Mouse (Mus musculus): ENCODE results near the gene Usp9x. TPM values are rescaled to one million over a fixed set of nuclear protein-coding genes. Genes with fewer than 3 reads are reported as not detected.

Gene Usp9x
- 47.0 and 48.9 TPM in 2 replicates for polyA plus RNA-seq (2016; fragmentation: Nextera tagmentation; extraction: Ambion mirVana)

- Histone ChIP-seq H3K4me3 (peak within 1 kb of the TSS; percentile 70), H3K9ac (peak within 1 kb of the TSS; percentile 81), H3K4me1 (no peaks in the 10 kb centered on the region; the same call in 1 of the 2 replicates), H3K27ac (peak within 1 kb of the TSS; percentile 94), H3K36me3 (no peaks in the 10 kb centered on the region), H3K9me3 (no peaks in the 10 kb centered on the region), H3K27me3 (peaks cover 16% of the 10 kb centered on the region), H3K4me2 (replicated peaks) (peak within 1 kb of the TSS; percentile 41)
- WGBS: 17% methylated on average over 34 of the region's 36 CpGs
- ATAC-seq (ENCODE audit: insufficient number of reproducible peaks, insufficient read depth, low FRiP score, low TSS enrichment): peak; percentile 94
Measured at GRCm38 (mm10) chrX:13071241-13071775, at the start of gene Usp9x. Usp9x (plus strand) TSS chrX:13071498.

GRCm38 (mm10) chrX:13022547-13023310, 48.6 kb upstream of the Usp9x start:
- Histone ChIP-seq H3K27me3 (no peaks in the 10 kb centered on the region), H3K4me1 (no peaks in the 10 kb centered on the region), H3K27ac (no peak overlapping the region), H3K4me2 (replicated peaks) (no peak overlapping the region), H3K4me3 (no peak overlapping the region), H3K9me3 (no peaks in the 10 kb centered on the region), H3K36me3 (no peaks in the 10 kb centered on the region), H3K9ac (no peak overlapping the region)
- no peak for ATAC-seq (ENCODE audit: insufficient number of reproducible peaks, insufficient read depth, low FRiP score, low TSS enrichment)
- WGBS: 74% methylated on average over 5 of the region's 5 CpGs

DNA sequence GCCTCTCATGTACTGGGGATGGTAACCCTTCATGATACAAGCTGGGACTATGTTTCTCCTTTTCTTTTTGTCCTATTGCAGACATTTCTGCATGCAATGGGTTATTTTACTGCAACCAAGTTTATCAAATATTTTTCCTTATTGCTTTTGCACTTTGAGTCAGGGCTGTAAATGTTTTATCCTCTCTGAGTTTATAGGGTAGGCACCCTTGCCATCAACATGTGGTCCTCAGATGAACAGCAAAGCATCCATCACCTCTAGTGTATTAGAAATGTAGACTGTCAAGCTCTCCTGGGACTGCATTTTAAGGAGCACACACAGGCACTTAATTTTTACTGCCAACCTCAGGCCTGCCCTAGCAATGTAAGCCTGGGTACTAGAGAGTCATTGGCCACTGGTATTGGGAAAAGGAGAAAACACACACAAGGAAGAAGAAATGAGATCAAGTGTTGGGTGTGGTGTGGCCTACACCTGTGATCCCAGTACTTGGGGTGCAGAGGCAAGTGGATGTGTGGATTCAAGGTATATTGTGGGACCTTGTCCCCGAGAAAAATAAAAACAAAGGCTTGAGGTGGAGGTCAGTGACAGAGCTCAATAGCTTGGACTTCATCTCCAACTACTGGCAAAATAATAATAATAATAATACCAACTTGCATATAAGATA, 46.6 kb upstream of the Usp9x start:
- Histone ChIP-seq H3K9ac (no peak overlapping the region), H3K9me3 (no peaks in the 10 kb centered on the region), H3K36me3 (no peaks in the 10 kb centered on the region), H3K27ac (no peak overlapping the region), H3K27me3 (no peaks in the 10 kb centered on the region), H3K4me1 (no peaks in the 10 kb centered on the region), H3K4me2 (replicated peaks) (no peak overlapping the region), H3K4me3 (no peak overlapping the region)
- WGBS: 81% methylated on average over 1 of the region's 1 CpGs
- ATAC-seq (ENCODE audit: insufficient number of reproducible peaks, insufficient read depth, low FRiP score, low TSS enrichment): no peak

- Histone ChIP-seq H3K27ac (no peak overlapping the region), H3K36me3 (no peaks in the 10 kb centered on the region), H3K9me3 (no peaks in the 10 kb centered on the region), H3K4me1 (no peaks in the 10 kb centered on the region), H3K4me2 (replicated peaks) (no peak overlapping the region), H3K27me3 (no peaks in the 10 kb centered on the region), H3K9ac (no peak overlapping the region), H3K4me3 (no peak overlapping the region)
- 81% methylated on average over 8 of the region's 8 CpGs for WGBS
- ATAC-seq (ENCODE audit: insufficient number of reproducible peaks, insufficient read depth, low FRiP score, low TSS enrichment): no peak
Measured at GRCm38 (mm10) chrX:13025286-13025685, 46.0 kb upstream of the Usp9x start.

GRCm38 (mm10) chrX:13028156-13028555, 43.1 kb upstream of the Usp9x start:
- Histone ChIP-seq H3K9me3 (no peaks in the 10 kb centered on the region), H3K27me3 (no peaks in the 10 kb centered on the region), H3K27ac (no peak overlapping the region), H3K4me2 (replicated peaks) (no peak overlapping the region), H3K9ac (no peak overlapping the region), H3K4me1 (no peaks in the 10 kb centered on the region), H3K36me3 (no peaks in the 10 kb centered on the region), H3K4me3 (no peak overlapping the region)
- no peak for ATAC-seq (ENCODE audit: insufficient number of reproducible peaks, insufficient read depth, low FRiP score, low TSS enrichment)
- WGBS: 82% methylated on average over 4 of the region's 4 CpGs

DNA sequence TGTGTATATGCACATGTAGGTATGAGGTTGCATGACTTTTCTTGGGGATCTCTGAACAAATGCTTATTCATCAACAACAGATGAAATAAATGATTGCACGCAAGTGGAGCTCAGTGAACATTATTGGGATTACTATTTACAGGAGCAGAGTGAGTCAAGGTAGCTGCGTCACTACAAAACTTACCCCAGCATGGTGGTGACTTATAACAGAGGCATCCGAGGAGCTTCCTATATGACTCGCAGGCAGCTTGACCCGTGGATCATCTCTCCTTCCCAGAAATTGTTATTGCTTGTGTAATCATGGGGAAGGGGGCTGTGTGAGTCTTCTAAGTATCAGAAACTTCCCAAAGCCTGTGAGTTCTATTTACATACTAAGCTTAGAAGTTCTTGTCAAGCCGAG, 41.3 kb upstream of the Usp9x start:
- H3K4me3 ChIP-seq: no peak overlapping the region
- H3K36me3 ChIP-seq: no peaks in the 10 kb centered on the region
- no peak overlapping the region for H3K27ac ChIP-seq
- H3K4me2 ChIP-seq (replicated peaks): no peak overlapping the region
- 90% methylated on average over 6 of the region's 6 CpGs for WGBS
- H3K27me3 ChIP-seq: no peaks in the 10 kb centered on the region
- no peaks in the 10 kb centered on the region for H3K9me3 ChIP-seq
- no peak overlapping the region for H3K9ac ChIP-seq
- ATAC-seq (ENCODE audit: insufficient number of reproducible peaks, insufficient read depth, low FRiP score, low TSS enrichment): no peak
- no peaks in the 10 kb centered on the region for H3K4me1 ChIP-seq

DNA sequence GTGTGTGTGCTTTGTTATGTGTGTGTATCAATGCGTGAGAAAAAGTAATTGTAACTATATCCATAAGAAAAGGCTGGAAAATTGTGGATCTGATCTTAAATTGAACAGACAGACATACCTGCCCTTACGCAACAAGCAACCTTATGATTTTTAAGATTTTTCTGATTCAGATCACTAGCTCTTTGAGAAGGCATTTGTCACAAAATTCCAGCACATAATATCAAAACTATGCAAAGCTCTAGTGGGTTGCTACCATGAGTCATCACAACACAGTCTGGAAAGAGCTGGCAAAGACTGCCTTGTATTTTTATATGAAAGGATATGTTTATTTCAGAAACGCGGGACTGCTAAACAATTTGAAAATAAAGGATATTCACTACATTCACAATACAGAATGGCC, 34.2 kb upstream of the Usp9x start:
- Histone ChIP-seq H3K36me3 (no peaks in the 10 kb centered on the region), H3K27me3 (peaks cover 13% of the 10 kb centered on the region; the same call in 1 of the 2 replicates), H3K4me2 (replicated peaks) (no peak overlapping the region), H3K9me3 (no peaks in the 10 kb centered on the region), H3K4me1 (no peaks in the 10 kb centered on the region), H3K9ac (no peak overlapping the region), H3K27ac (no peak overlapping the region), H3K4me3 (no peak overlapping the region)
- ATAC-seq (ENCODE audit: insufficient number of reproducible peaks, insufficient read depth, low FRiP score, low TSS enrichment): no peak
- 83% methylated on average over 4 of the region's 4 CpGs for WGBS

DNA sequence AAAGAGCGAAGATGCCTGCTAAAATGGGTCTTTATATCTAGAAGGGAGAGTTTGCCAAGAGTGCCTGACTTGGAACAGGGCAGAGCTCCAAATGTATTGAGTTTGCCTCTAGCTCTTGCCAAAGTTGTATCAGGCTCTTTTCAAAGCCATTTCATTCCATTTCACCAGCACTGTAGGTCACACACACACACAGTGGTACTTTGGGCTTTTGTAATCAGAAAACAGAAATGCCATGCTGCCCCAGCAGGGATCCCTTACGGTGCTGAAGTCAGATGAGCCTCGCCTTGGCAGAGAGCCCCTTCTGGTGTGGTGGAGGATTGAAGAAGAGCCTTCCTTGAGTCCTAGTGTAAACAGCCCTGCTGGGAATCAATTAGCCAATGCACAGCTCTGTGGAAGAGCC, 32.1 kb upstream of the Usp9x start:
- Histone ChIP-seq H3K9ac (no peak overlapping the region), H3K4me3 (no peak overlapping the region), H3K4me2 (replicated peaks) (no peak overlapping the region), H3K27me3 (peaks cover 13% of the 10 kb centered on the region; the same call in 1 of the 2 replicates), H3K36me3 (no peaks in the 10 kb centered on the region), H3K27ac (no peak overlapping the region), H3K4me1 (no peaks in the 10 kb centered on the region), H3K9me3 (no peaks in the 10 kb centered on the region)
- no peak for ATAC-seq (ENCODE audit: insufficient number of reproducible peaks, insufficient read depth, low FRiP score, low TSS enrichment)
- 54% methylated on average over 3 of the region's 3 CpGs for WGBS

DNA sequence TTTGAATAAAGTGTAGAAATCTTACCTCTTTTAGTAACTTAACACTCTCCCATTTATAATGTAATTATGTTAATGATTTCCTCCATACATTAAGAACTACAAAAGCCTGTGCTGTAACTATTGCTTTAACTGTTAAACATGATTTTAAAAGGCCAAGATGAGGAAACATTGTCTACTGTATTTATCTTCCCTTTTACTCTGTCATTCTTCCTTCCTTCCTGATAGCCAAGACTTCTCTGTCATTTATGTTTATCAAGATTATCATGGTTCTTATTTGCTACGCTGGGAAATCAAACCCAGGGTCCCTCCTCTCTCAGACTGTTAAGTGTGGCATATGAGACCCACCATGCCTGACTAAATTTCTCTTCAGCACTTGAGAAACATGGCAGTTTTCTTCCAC, 30.9 kb upstream of the Usp9x start:
- no peak overlapping the region for H3K27ac ChIP-seq

GRCm38 (mm10) chrX:13041630-13042129, 29.6 kb upstream of the Usp9x start:
- H3K4me3 ChIP-seq: peak overlapping the region; percentile 37
- WGBS: 14% methylated on average over 33 of the region's 35 CpGs
- H3K4me2 ChIP-seq (replicated peaks): peak overlapping the region; percentile 45
- H3K27me3 ChIP-seq: peaks cover 13% of the 10 kb centered on the region; the same call in 1 of the 2 replicates
- no peaks in the 10 kb centered on the region for H3K36me3 ChIP-seq
- no peaks in the 10 kb centered on the region for H3K9me3 ChIP-seq
- peak overlapping the region; percentile 91 for H3K27ac ChIP-seq
- ATAC-seq (ENCODE audit: insufficient number of reproducible peaks, insufficient read depth, low FRiP score, low TSS enrichment): peak; percentile 99
- H3K9ac ChIP-seq: peak overlapping the region; percentile 42; the same call in 1 of the 2 replicates
- H3K4me1 ChIP-seq: no peaks in the 10 kb centered on the region

More for the DNA sequence above, 30.9 kb upstream of the Usp9x start:
- Histone ChIP-seq H3K36me3 (no peaks in the 10 kb centered on the region), H3K9me3 (no peaks in the 10 kb centered on the region), H3K4me1 (no peaks in the 10 kb centered on the region), H3K4me2 (replicated peaks) (no peak overlapping the region), H3K4me3 (no peak overlapping the region), H3K27me3 (peaks cover 13% of the 10 kb centered on the region; the same call in 1 of the 2 replicates), H3K9ac (no peak overlapping the region)
- WGBS: 31% methylated on average over 1 of the region's 1 CpGs
- no peak for ATAC-seq (ENCODE audit: insufficient number of reproducible peaks, insufficient read depth, low FRiP score, low TSS enrichment)

DNA sequence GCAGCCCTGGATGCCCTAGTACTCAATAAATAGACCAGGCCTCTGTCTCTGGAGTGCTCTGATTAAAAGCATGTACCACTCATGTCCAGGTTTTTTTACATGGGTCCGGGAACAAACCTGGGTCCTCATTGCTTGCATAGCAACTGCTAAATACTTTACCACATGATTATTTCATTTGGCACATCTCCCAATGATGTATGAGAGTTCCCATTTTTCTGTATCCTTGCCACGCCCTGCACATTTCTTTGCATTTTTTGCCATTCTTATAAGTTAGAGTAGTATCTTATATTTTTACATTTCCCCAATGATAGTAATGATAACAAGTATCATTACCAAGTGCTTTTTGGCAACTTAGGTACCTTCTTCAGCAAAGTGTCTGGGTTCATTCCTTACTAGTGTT, 27.5 kb upstream of the Usp9x start:
- H3K9ac ChIP-seq: no peak overlapping the region
- H3K27me3 ChIP-seq: peaks cover 13% of the 10 kb centered on the region; the same call in 1 of the 2 replicates
- no peak overlapping the region for H3K4me2 ChIP-seq (replicated peaks)
- no peaks in the 10 kb centered on the region for H3K36me3 ChIP-seq
- no peaks in the 10 kb centered on the region for H3K9me3 ChIP-seq
- no peak overlapping the region for H3K27ac ChIP-seq
- no peak for ATAC-seq (ENCODE audit: insufficient number of reproducible peaks, insufficient read depth, low FRiP score, low TSS enrichment)
- H3K4me3 ChIP-seq: no peak overlapping the region
- no peaks in the 10 kb centered on the region for H3K4me1 ChIP-seq
- 88% methylated on average over 2 of the region's 2 CpGs for WGBS

All from embryonic facial prominence, embryonic 12.5 days (tissue).